31 mouse cellular contexts compared by ENCODE assay signal in the genomic region with DNA sequence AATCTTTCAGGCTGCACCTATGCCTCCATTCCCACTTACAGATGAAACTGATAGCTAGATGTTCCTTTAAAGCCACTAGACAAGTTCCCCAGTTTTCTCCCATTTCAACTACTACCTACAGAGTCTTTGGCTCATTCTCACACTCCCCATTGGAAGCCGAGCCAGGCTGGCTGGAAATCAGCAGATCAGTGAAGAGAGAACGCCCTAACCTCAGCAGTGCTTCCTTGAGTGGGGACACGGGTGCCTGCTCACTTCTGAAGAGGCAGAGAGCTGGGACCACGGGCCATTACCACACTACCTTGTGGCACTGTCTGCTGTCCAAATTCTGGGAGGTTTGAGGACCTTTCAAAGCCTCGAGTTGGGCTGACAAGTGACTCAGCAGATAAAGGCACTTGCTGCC. TPM values are rescaled to one million over a fixed set of nuclear protein-coding genes. Genes with fewer than 3 reads are reported as not detected.
"Had no signal": no experiment of that assay in that cellular context is flagged by ENCODE, and none has a peak within 500 bp of the region (broad histone marks: within the 10 kb centered on the region; RNA-seq: fewer than 3 reads in every experiment).

No protein-coding gene starts in this region.

- H3K27me3 ChIP-seq: embryonic facial prominence, embryonic 12.5 days; embryonic facial prominence, embryonic 13.5 days; embryonic facial prominence, embryonic 15.5 days; forebrain, embryonic 15.5 days had no signal

- H3K4me2 ChIP-seq: embryonic facial prominence, embryonic 12.5 days; embryonic facial prominence, embryonic 13.5 days; embryonic facial prominence, embryonic 15.5 days; forebrain, embryonic 12.5 days; forebrain, embryonic 13.5 days; forebrain, embryonic 15.5 days had no signal

- DNase-seq: cerebellum, adult 18-20 months; cerebellum, adult 2 months; cerebellum, adult 8-10 months; cerebellum, adult 9-10 months; cerebellum, adult 9-11 months; cerebellum, postnatal 10 days; cerebellum, postnatal 25 days; cerebellum, postnatal 36 days; embryo, embryonic 11 days; forebrain, postnatal 0 days; gastrocnemius, adult 2 months; gastrocnemius, postnatal 10 days; gastrocnemius, postnatal 14 days; gastrocnemius, postnatal 25 days; gastrocnemius, postnatal 36 days; heart, adult 11 months; heart, adult 18-20 months; heart, adult 2 months had no signal

- H3K4me1 ChIP-seq: embryonic facial prominence, embryonic 10.5 days; embryonic facial prominence, embryonic 12.5 days; embryonic facial prominence, embryonic 13.5 days; embryonic facial prominence, embryonic 15.5 days; forebrain, embryonic 12.5 days; forebrain, embryonic 13.5 days had no signal

- H3K4me3 ChIP-seq: embryonic facial prominence, embryonic 10.5 days; embryonic facial prominence, embryonic 12.5 days; embryonic facial prominence, embryonic 13.5 days; embryonic facial prominence, embryonic 15.5 days; erythroblast, embryonic 14.5 days; forebrain, embryonic 10.5 days; forebrain, embryonic 12.5 days; forebrain, embryonic 13.5 days; forebrain, embryonic 15.5 days; gastrocnemius, adult 2 months; heart, adult 2 months had no signal

- H3K27ac ChIP-seq: embryonic facial prominence, embryonic 10.5 days; embryonic facial prominence, embryonic 12.5 days; embryonic facial prominence, embryonic 13.5 days; embryonic facial prominence, embryonic 15.5 days; forebrain, embryonic 10.5 days; forebrain, embryonic 12.5 days; forebrain, embryonic 13.5 days; forebrain, embryonic 15.5 days; gastrocnemius, adult 2 months; heart, adult 2 months had no signal

- ATAC-seq: forebrain, embryonic 13.5 days; forebrain, embryonic 14.5 days; forebrain, embryonic 15.5 days; forebrain, embryonic 16.5 days; forebrain, postnatal 0 days had no signal

- H3K9ac ChIP-seq: embryonic facial prominence, embryonic 12.5 days; embryonic facial prominence, embryonic 13.5 days; embryonic facial prominence, embryonic 15.5 days; forebrain, embryonic 12.5 days; forebrain, embryonic 13.5 days; forebrain, embryonic 15.5 days; forebrain, postnatal 0 days had no signal

- H3K36me3 ChIP-seq: embryonic facial prominence, embryonic 10.5 days; embryonic facial prominence, embryonic 12.5 days; embryonic facial prominence, embryonic 13.5 days; embryonic facial prominence, embryonic 15.5 days; forebrain, embryonic 10.5 days; forebrain, embryonic 12.5 days; forebrain, embryonic 15.5 days had no signal

- H3K9me3 ChIP-seq: embryonic facial prominence, embryonic 10.5 days; embryonic facial prominence, embryonic 12.5 days; embryonic facial prominence, embryonic 15.5 days; forebrain, embryonic 12.5 days; forebrain, embryonic 15.5 days had no signal

RNA-seq across cellular contexts. Expression of gene Disp3, which starts 11.0 kb away (rescaled TPM):
- total RNA-seq: common myeloid progenitor, adult 5-6 weeks; gastrocnemius, adult 2 months; granulocyte monocyte progenitor cell, adult 5-6 weeks; heart, adult 18-20 months; heart, adult 2 months had no signal
- polyA plus RNA-seq: erythroblast, embryonic 14.5 days; heart, adult 2 months had no signal
